Mouse (Mus musculus): ENCODE results near the gene Svs2. TPM values are rescaled to one million over a fixed set of nuclear protein-coding genes. Genes with fewer than 3 reads are reported as not detected.
"Not testable (repeated sequence)": the region's sequence is repeated elsewhere in the genome, so short reads cannot be mapped to it uniquely, and the experiment has no call there.

The Svs2 gene
- not detected in 2 replicates for polyA plus RNA-seq (2014; fragmentation: Nextera tagmentation; extraction: Ambion mirVana)

GRCm38 (mm10) chr2:164238366-164238765 lies at the start of gene Svs2:
Gene Svs2 (minus strand): TSS chr2:164238466.
- no peak within 1 kb of the TSS for H3K9ac ChIP-seq (ENCODE audit: low read depth, low read length)
- WGBS (ENCODE audit: insufficient replicate concordance), result 80% methylated on average over 3 of the region's 3 CpGs
- H3K4me2 ChIP-seq, result no peak within 1 kb of the TSS
- no peaks in the 10 kb centered on the region for H3K36me3 ChIP-seq (ENCODE audit: control insufficient read depth, insufficient read depth, low read length)
- no peaks in the 10 kb centered on the region for H3K9me3 ChIP-seq (replicated peaks; ENCODE audit: control insufficient read depth, low read length)
- no peaks in the 10 kb centered on the region for H3K4me1 ChIP-seq (ENCODE audit: control insufficient read depth, insufficient read depth, low read length)
- H3K27me3 ChIP-seq (ENCODE audit: control insufficient read depth, insufficient read depth, low read length), result no peaks in the 10 kb centered on the region
- H3K4me3 ChIP-seq (ENCODE audit: low read depth, low read length), result no peak within 1 kb of the TSS
- no peak within 1 kb of the TSS for H3K27ac ChIP-seq (ENCODE audit: low read depth, low read length)
- no peak for ATAC-seq (replicated peaks; ENCODE audit: insufficient number of reproducible peaks, low FRiP score, low TSS enrichment)

- WGBS (ENCODE audit: insufficient replicate concordance), result 88% methylated on average over 4 of the region's 4 CpGs
- H3K4me1 ChIP-seq (ENCODE audit: control insufficient read depth, insufficient read depth, low read length), result no peaks in the 10 kb centered on the region
These were observed 40.1 kb upstream of the Svs2 start, which contains the start of gene Svs4 for GRCm38 (mm10) chr2:164278359-164278758. Gene Svs4 (minus strand): TSS chr2:164278459.

GRCm38 (mm10) chr2:164256540-164256939 lies 18.3 kb upstream of the Svs2 start, which contains the start of gene Svs3b:
Gene Svs3b (minus strand): TSS chr2:164256640.
- H3K4me3 ChIP-seq (ENCODE audit: low read depth, low read length); H3K9me3 ChIP-seq (replicated peaks; ENCODE audit: control insufficient read depth, low read length); H3K27me3 ChIP-seq (ENCODE audit: control insufficient read depth, insufficient read depth, low read length); H3K36me3 ChIP-seq (ENCODE audit: control insufficient read depth, insufficient read depth, low read length); H3K4me2 ChIP-seq; H3K4me1 ChIP-seq (ENCODE audit: control insufficient read depth, insufficient read depth, low read length); H3K9ac ChIP-seq (ENCODE audit: low read depth, low read length); ATAC-seq (replicated peaks; ENCODE audit: insufficient number of reproducible peaks, low FRiP score, low TSS enrichment); H3K27ac ChIP-seq (ENCODE audit: low read depth, low read length): not testable (repeated sequence)
- 56% methylated on average over 1 of the region's 1 CpGs for WGBS (ENCODE audit: insufficient replicate concordance)

More at GRCm38 (mm10) chr2:164278359-164278758, 40.1 kb upstream of the Svs2 start, which contains the start of gene Svs4:
- ATAC-seq (replicated peaks; ENCODE audit: insufficient number of reproducible peaks, low FRiP score, low TSS enrichment), result no peak
- H3K36me3 ChIP-seq (ENCODE audit: control insufficient read depth, insufficient read depth, low read length), result no peaks in the 10 kb centered on the region
- H3K4me2 ChIP-seq, result no peak within 1 kb of the TSS
- H3K9me3 ChIP-seq (replicated peaks; ENCODE audit: control insufficient read depth, low read length), result no peaks in the 10 kb centered on the region
- H3K27ac ChIP-seq (ENCODE audit: low read depth, low read length), result no peak within 1 kb of the TSS
- no peak within 1 kb of the TSS for H3K4me3 ChIP-seq (ENCODE audit: low read depth, low read length)
- no peak within 1 kb of the TSS for H3K9ac ChIP-seq (ENCODE audit: low read depth, low read length)
- H3K27me3 ChIP-seq (ENCODE audit: control insufficient read depth, insufficient read depth, low read length), result no peaks in the 10 kb centered on the region

GRCm38 (mm10) chr2:164232671-164233070 lies 5.6 kb downstream of the Svs2 start:
- Histone ChIP-seq H3K4me3 (ENCODE audit: low read depth, low read length) (no peak overlapping the region), H3K4me2 (no peak overlapping the region), H3K27me3 (ENCODE audit: control insufficient read depth, insufficient read depth, low read length) (no peaks in the 10 kb centered on the region), H3K9me3 (replicated peaks; ENCODE audit: control insufficient read depth, low read length) (no peaks in the 10 kb centered on the region), H3K9ac (ENCODE audit: low read depth, low read length) (no peak overlapping the region), H3K27ac (ENCODE audit: low read depth, low read length) (no peak overlapping the region), H3K4me1 (ENCODE audit: control insufficient read depth, insufficient read depth, low read length) (no peaks in the 10 kb centered on the region), H3K36me3 (ENCODE audit: control insufficient read depth, insufficient read depth, low read length) (no peaks in the 10 kb centered on the region)
- 87% methylated on average over 8 of the region's 8 CpGs for WGBS (ENCODE audit: insufficient replicate concordance)
- no peak for ATAC-seq (replicated peaks; ENCODE audit: insufficient number of reproducible peaks, low FRiP score, low TSS enrichment)

GRCm38 (mm10) chr2:164228361-164229070 lies 9.8 kb downstream of the Svs2 start:
- WGBS (ENCODE audit: insufficient replicate concordance), result 75% methylated on average over 8 of the region's 8 CpGs
- ATAC-seq (replicated peaks; ENCODE audit: insufficient number of reproducible peaks, low FRiP score, low TSS enrichment), result no peak

GRCm38 (mm10) chr2:164221522-164221921 lies 16.7 kb downstream of the Svs2 start, which contains the start of gene Wfdc15b:
Gene Wfdc15b (minus strand): TSS chr2:164221660.
- Histone ChIP-seq H3K27ac (ENCODE audit: low read depth, low read length) (no peak within 1 kb of the TSS), H3K36me3 (ENCODE audit: control insufficient read depth, insufficient read depth, low read length) (no peaks in the 10 kb centered on the region), H3K4me3 (ENCODE audit: low read depth, low read length) (no peak within 1 kb of the TSS), H3K9ac (ENCODE audit: low read depth, low read length) (no peak within 1 kb of the TSS), H3K4me2 (no peak within 1 kb of the TSS), H3K4me1 (ENCODE audit: control insufficient read depth, insufficient read depth, low read length) (no peaks in the 10 kb centered on the region), H3K27me3 (ENCODE audit: control insufficient read depth, insufficient read depth, low read length) (no peaks in the 10 kb centered on the region), H3K9me3 (replicated peaks; ENCODE audit: control insufficient read depth, low read length) (no peaks in the 10 kb centered on the region)
- WGBS (ENCODE audit: insufficient replicate concordance), result 74% methylated on average over 11 of the region's 11 CpGs
- ATAC-seq (replicated peaks; ENCODE audit: insufficient number of reproducible peaks, low FRiP score, low TSS enrichment), result no peak

More at GRCm38 (mm10) chr2:164228361-164229070, 9.8 kb downstream of the Svs2 start:
- H3K27me3 ChIP-seq (ENCODE audit: control insufficient read depth, insufficient read depth, low read length), result no peaks in the 10 kb centered on the region
- no peaks in the 10 kb centered on the region for H3K4me1 ChIP-seq (ENCODE audit: control insufficient read depth, insufficient read depth, low read length)
- H3K27ac ChIP-seq (ENCODE audit: low read depth, low read length), result no peak overlapping the region
- no peaks in the 10 kb centered on the region for H3K36me3 ChIP-seq (ENCODE audit: control insufficient read depth, insufficient read depth, low read length)
- no peak overlapping the region for H3K4me3 ChIP-seq (ENCODE audit: low read depth, low read length)
- H3K9ac ChIP-seq (ENCODE audit: low read depth, low read length), result no peak overlapping the region
- no peaks in the 10 kb centered on the region for H3K9me3 ChIP-seq (replicated peaks; ENCODE audit: control insufficient read depth, low read length)
- no peak overlapping the region for H3K4me2 ChIP-seq

GRCm38 (mm10) chr2:164219295-164219694 lies 19.0 kb downstream of the Svs2 start:
- WGBS (ENCODE audit: insufficient replicate concordance), result 82% methylated on average over 9 of the region's 9 CpGs
- H3K4me1 ChIP-seq (ENCODE audit: control insufficient read depth, insufficient read depth, low read length), result no peaks in the 10 kb centered on the region

GRCm38 (mm10) chr2:164212711-164213110 lies 25.6 kb downstream of the Svs2 start:
- Histone ChIP-seq H3K4me2 (no peak overlapping the region), H3K27me3 (ENCODE audit: control insufficient read depth, insufficient read depth, low read length) (no peaks in the 10 kb centered on the region), H3K9me3 (replicated peaks; ENCODE audit: control insufficient read depth, low read length) (no peaks in the 10 kb centered on the region), H3K4me1 (ENCODE audit: control insufficient read depth, insufficient read depth, low read length) (no peaks in the 10 kb centered on the region), H3K4me3 (ENCODE audit: low read depth, low read length) (no peak overlapping the region), H3K36me3 (ENCODE audit: control insufficient read depth, insufficient read depth, low read length) (no peaks in the 10 kb centered on the region), H3K27ac (ENCODE audit: low read depth, low read length) (no peak overlapping the region), H3K9ac (ENCODE audit: low read depth, low read length) (no peak overlapping the region)
- ATAC-seq (replicated peaks; ENCODE audit: insufficient number of reproducible peaks, low FRiP score, low TSS enrichment), result no peak
- 87% methylated on average over 5 of the region's 5 CpGs for WGBS (ENCODE audit: insufficient replicate concordance)

More at GRCm38 (mm10) chr2:164219295-164219694, 19.0 kb downstream of the Svs2 start:
- no peak overlapping the region for H3K4me3 ChIP-seq (ENCODE audit: low read depth, low read length)
- no peak overlapping the region for H3K9ac ChIP-seq (ENCODE audit: low read depth, low read length)
- no peak for ATAC-seq (replicated peaks; ENCODE audit: insufficient number of reproducible peaks, low FRiP score, low TSS enrichment)
- no peaks in the 10 kb centered on the region for H3K27me3 ChIP-seq (ENCODE audit: control insufficient read depth, insufficient read depth, low read length)
- H3K9me3 ChIP-seq (replicated peaks; ENCODE audit: control insufficient read depth, low read length), result no peaks in the 10 kb centered on the region
- no peak overlapping the region for H3K4me2 ChIP-seq
- no peaks in the 10 kb centered on the region for H3K36me3 ChIP-seq (ENCODE audit: control insufficient read depth, insufficient read depth, low read length)
- H3K27ac ChIP-seq (ENCODE audit: low read depth, low read length), result no peak overlapping the region

GRCm38 (mm10) chr2:164210892-164211291 lies 27.4 kb downstream of the Svs2 start:
- H3K9me3 ChIP-seq (replicated peaks; ENCODE audit: control insufficient read depth, low read length), result no peaks in the 10 kb centered on the region
- 74% methylated on average over 4 of the region's 4 CpGs for WGBS (ENCODE audit: insufficient replicate concordance)
- ATAC-seq (replicated peaks; ENCODE audit: insufficient number of reproducible peaks, low FRiP score, low TSS enrichment), result no peak
- no peaks in the 10 kb centered on the region for H3K27me3 ChIP-seq (ENCODE audit: control insufficient read depth, insufficient read depth, low read length)
- H3K4me2 ChIP-seq, result no peak overlapping the region
- no peak overlapping the region for H3K4me3 ChIP-seq (ENCODE audit: low read depth, low read length)
- H3K27ac ChIP-seq (ENCODE audit: low read depth, low read length), result no peak overlapping the region
- no peaks in the 10 kb centered on the region for H3K36me3 ChIP-seq (ENCODE audit: control insufficient read depth, insufficient read depth, low read length)
- no peaks in the 10 kb centered on the region for H3K4me1 ChIP-seq (ENCODE audit: control insufficient read depth, insufficient read depth, low read length)
- no peak overlapping the region for H3K9ac ChIP-seq (ENCODE audit: low read depth, low read length)

Data from heart, embryonic 11.5 days (tissue).